Mouse (Mus musculus) embryonic facial prominence, embryonic 11.5 days (tissue): Measurements from ENCODE around the gene Tpst2. TPM values are rescaled to one million over a fixed set of nuclear protein-coding genes. Genes with fewer than 3 reads are reported as not detected.
"Not testable (repeated sequence)": the region's sequence is repeated elsewhere in the genome, so short reads cannot be mapped to it uniquely, and the experiment has no call there.

Experiments used
- ATAC-seq: fragments of 200-750 bp; cut with Nextera tagmentation; replicated peaks from 2 replicates; pipeline ENCODE4 v1.8.0; 2017; ENCODE audit warnings: low read depth; ENCODE audit not compliant: insufficient number of reproducible peaks, low FRiP score, low TSS enrichment
- DNase-seq: peaks from one replicate; pipeline ENCODE4 v3.0.0-alpha.2; 2015; ENCODE audit warnings: low spot score
- H3K27ac ChIP-seq: fragments of 300-500 bp; sonication (generic); replicated peaks from 2 replicates; pipeline ENCODE4 v1.5.1; 2014; ENCODE audit warnings: mild to moderate bottlenecking, low read depth, low read length, control low read depth
- H3K27me3 ChIP-seq: fragments of 300-500 bp; sonication (generic); 2 replicates; pipeline ENCODE4 v1.6.1; 2014; ENCODE audit warnings: mild to moderate bottlenecking, low read length, moderate library complexity, mixed read lengths; ENCODE audit not compliant: control insufficient read depth, insufficient read depth
- H3K36me3 ChIP-seq: fragments of 300-500 bp; sonication (generic); replicated peaks from 2 replicates; pipeline ENCODE4 v1.6.1; 2014; ENCODE audit warnings: low read depth, mild to moderate bottlenecking, low read length, moderate library complexity, mixed read lengths; ENCODE audit not compliant: control insufficient read depth, insufficient read depth
- H3K4me1 ChIP-seq: fragments of 300-500 bp; sonication (generic); 2 replicates; pipeline ENCODE4 v1.6.1; 2014; ENCODE audit warnings: low read length, mixed read lengths; ENCODE audit not compliant: control insufficient read depth, insufficient read depth
- H3K4me2 ChIP-seq: fragments of 300-500 bp; sonication (generic); 2 replicates; pipeline ENCODE4 v1.6.1; 2014; ENCODE audit warnings: low read depth, mild to moderate bottlenecking, control low read depth, low read length, moderate library complexity
- H3K4me3 ChIP-seq: fragments of 300-500 bp; sonication (generic); 2 replicates; pipeline ENCODE4 v1.5.1; 2014; ENCODE audit warnings: low read depth, low read length, control low read depth
- H3K9ac ChIP-seq: fragments of 300-500 bp; sonication (generic); replicated peaks from 2 replicates; pipeline ENCODE4 v1.6.1; 2014; ENCODE audit warnings: mild to moderate bottlenecking, control low read depth, low read length
- H3K9me3 ChIP-seq: fragments of 300-500 bp; sonication (generic); replicated peaks from 2 replicates; pipeline ENCODE4 v1.6.1; 2016; ENCODE audit warnings: mild to moderate bottlenecking, low read length, inconsistent platforms, mixed read lengths; ENCODE audit not compliant: control insufficient read depth
- WGBS: fragments of 180-500 bp; shearing (Covaris S2); extraction: QIAGEN DNeasy Blood & Tissue Kit; methylation state at CpG from one replicate; pipeline ENCODE4 v1.1.7; 2014; 5-methylcytosine and 5-hydroxymethylcytosine counted together
- polyA plus RNA-seq: library from polyadenylated mRNA; unstranded; fragments of >200 nt; fragmentation: Nextera tagmentation; extraction: Ambion mirVana; gene quantifications from 2 replicates; pipeline ENCODE4 v1.2.1, GENCODE M21; 2014

Tpst2 gene
- polyA plus RNA-seq, 1 experiment from 2014 or later = 29.0 TPM

GRCm38 (mm10) chr5:112313222-112313885, 36.9 kb downstream of the Tpst2 start:
- no peak overlapping the region for H3K4me3 ChIP-seq
- H3K36me3 ChIP-seq = peaks cover 2% of the 10 kb centered on the region; the same call in 1 of the 2 replicates
- H3K4me1 ChIP-seq = no peaks in the 10 kb centered on the region
- H3K9ac ChIP-seq = no peak overlapping the region
- H3K4me2 ChIP-seq = no peak overlapping the region
- H3K27ac ChIP-seq = no peak overlapping the region
- no peaks in the 10 kb centered on the region for H3K9me3 ChIP-seq
- 76% methylated on average over 11 of the region's 11 CpGs for WGBS
- H3K27me3 ChIP-seq = no peaks in the 10 kb centered on the region
- ATAC-seq (no peak), DNase-seq (no peak)

GRCm38 (mm10) chr5:112316468-112316867, 40.0 kb downstream of the Tpst2 start:
- Histone ChIP-seq H3K27ac (no peak overlapping the region), H3K9me3 (no peaks in the 10 kb centered on the region), H3K4me2 (no peak overlapping the region), H3K4me3 (no peak overlapping the region), H3K4me1 (no peaks in the 10 kb centered on the region), H3K27me3 (no peaks in the 10 kb centered on the region), H3K9ac (no peak overlapping the region), H3K36me3 (no peaks in the 10 kb centered on the region; the same call in 1 of the 2 replicates)
- WGBS = 73% methylated on average over 5 of the region's 5 CpGs
- no peak for DNase-seq
- ATAC-seq = no peak

DNA sequence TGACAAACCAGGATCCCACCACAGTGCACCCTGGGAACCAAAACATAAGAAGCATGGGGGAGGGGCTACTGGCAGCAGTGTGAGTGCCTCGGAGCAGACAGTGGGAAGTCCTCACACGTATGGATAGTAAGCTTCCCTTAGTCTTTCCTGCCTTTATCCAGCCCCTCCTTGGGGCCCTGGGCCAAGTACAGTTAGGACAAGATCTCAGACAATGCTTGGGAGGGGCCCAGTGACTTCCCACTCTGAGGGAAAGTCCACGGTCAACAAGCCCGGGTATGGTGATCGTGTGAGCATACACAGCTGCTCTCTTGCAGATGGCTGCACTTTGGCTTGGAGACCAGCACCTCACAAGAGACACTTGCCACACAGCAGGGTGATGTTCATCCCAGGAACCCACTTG, 40.8 kb downstream of the Tpst2 start:
- no peak overlapping the region for H3K4me2 ChIP-seq

GRCm38 (mm10) chr5:112319343-112319742, 42.9 kb downstream of the Tpst2 start:
- not testable (repeated sequence) for H3K9me3 ChIP-seq, H3K27me3 ChIP-seq, H3K36me3 ChIP-seq, H3K9ac ChIP-seq, H3K27ac ChIP-seq, H3K4me2 ChIP-seq, ATAC-seq, DNase-seq, H3K4me3 ChIP-seq, H3K4me1 ChIP-seq
- 59% methylated on average over 2 of the region's 2 CpGs for WGBS

More for the DNA sequence above, 40.8 kb downstream of the Tpst2 start:
- no peak for DNase-seq
- Histone ChIP-seq H3K9me3 (no peaks in the 10 kb centered on the region), H3K9ac (no peak overlapping the region), H3K27ac (no peak overlapping the region), H3K27me3 (no peaks in the 10 kb centered on the region), H3K4me1 (no peaks in the 10 kb centered on the region), H3K36me3 (no peaks in the 10 kb centered on the region; the same call in 1 of the 2 replicates), H3K4me3 (no peak overlapping the region)
- 61% methylated on average over 5 of the region's 5 CpGs for WGBS
- no peak for ATAC-seq

- no peaks in the 10 kb centered on the region for H3K36me3 ChIP-seq
- DNase-seq = no peak
- no peaks in the 10 kb centered on the region for H3K4me1 ChIP-seq
- H3K9ac ChIP-seq = no peak overlapping the region
- no peak for ATAC-seq
- no peaks in the 10 kb centered on the region for H3K9me3 ChIP-seq
- no peak overlapping the region for H3K4me2 ChIP-seq
- H3K4me3 ChIP-seq = no peak overlapping the region
- 68% methylated on average over 5 of the region's 5 CpGs for WGBS
- H3K27ac ChIP-seq = no peak overlapping the region
- no peaks in the 10 kb centered on the region for H3K27me3 ChIP-seq
Observed at GRCm38 (mm10) chr5:112320379-112320778, 43.9 kb downstream of the Tpst2 start.

GRCm38 (mm10) chr5:112320936-112321335, 44.4 kb downstream of the Tpst2 start:
- no peak overlapping the region for H3K27ac ChIP-seq
- no peaks in the 10 kb centered on the region for H3K27me3 ChIP-seq
- H3K4me2 ChIP-seq = no peak overlapping the region
- no peak for DNase-seq
- H3K36me3 ChIP-seq = no peaks in the 10 kb centered on the region
- no peak overlapping the region for H3K4me3 ChIP-seq
- no peaks in the 10 kb centered on the region for H3K4me1 ChIP-seq
- ATAC-seq = no peak
- 78% methylated on average over 6 of the region's 6 CpGs for WGBS
- no peak overlapping the region for H3K9ac ChIP-seq
- no peaks in the 10 kb centered on the region for H3K9me3 ChIP-seq

- H3K27me3 ChIP-seq = no peaks in the 10 kb centered on the region
- H3K4me3 ChIP-seq = no peak overlapping the region
- no peak overlapping the region for H3K9ac ChIP-seq
- ATAC-seq (no peak), DNase-seq (no peak)
- H3K4me1 ChIP-seq = no peaks in the 10 kb centered on the region
- H3K9me3 ChIP-seq = no peaks in the 10 kb centered on the region
- H3K27ac ChIP-seq = no peak overlapping the region
- no peak overlapping the region for H3K4me2 ChIP-seq
- 70% methylated on average over 4 of the region's 4 CpGs for WGBS
- no peaks in the 10 kb centered on the region for H3K36me3 ChIP-seq
Observed at GRCm38 (mm10) chr5:112321376-112321775, 44.9 kb downstream of the Tpst2 start.

DNA sequence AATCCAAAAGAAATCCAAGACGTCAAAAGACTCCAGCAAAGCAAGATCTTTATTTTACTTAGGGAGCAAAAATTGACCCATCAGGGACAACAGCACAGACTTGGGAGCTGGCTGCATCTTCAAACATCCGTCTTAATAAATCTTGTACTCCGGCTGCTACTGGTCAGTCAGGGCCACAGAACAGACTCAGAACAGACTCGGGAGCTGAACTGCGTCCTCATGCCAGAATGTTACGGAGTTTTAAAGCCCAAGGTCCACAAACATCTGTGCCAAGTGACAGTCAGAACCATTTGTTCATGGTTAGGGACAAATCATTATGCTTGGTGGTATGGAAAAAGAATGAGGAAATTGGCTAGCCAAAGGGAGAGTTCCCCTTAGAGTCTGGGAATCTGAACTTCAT, 46.8 kb downstream of the Tpst2 start:
- 90% methylated on average over 6 of the region's 6 CpGs for WGBS
- Histone ChIP-seq H3K4me1 (no peaks in the 10 kb centered on the region), H3K4me2 (no peak overlapping the region), H3K27ac (no peak overlapping the region), H3K9ac (no peak overlapping the region), H3K27me3 (no peaks in the 10 kb centered on the region), H3K36me3 (no peaks in the 10 kb centered on the region), H3K9me3 (no peaks in the 10 kb centered on the region), H3K4me3 (no peak overlapping the region)
- ATAC-seq (no peak), DNase-seq (no peak)
